Mouse (Mus musculus): ENCODE data around the gene Mybph. TPM values are rescaled to one million over a fixed set of nuclear protein-coding genes. Genes with fewer than 3 reads are reported as not detected.

Gene Mybph
- polyA plus RNA-seq, 1 experiment, result 0.18 TPM

- 94% methylated on average over 5 of the region's 5 CpGs for WGBS
- Histone ChIP-seq H3K4me1 (ENCODE audit: control insufficient read depth, insufficient read depth, low read length) (peaks cover 16% of the 10 kb centered on the region), H3K27ac (ENCODE audit: insufficient read depth, low read length) (no peak overlapping the region)
Measured at GRCm38 (mm10) chr1:134188217-134188616, 5.0 kb upstream of the Mybph start.

GRCm38 (mm10) chr1:134188989-134189729, 4.1 kb upstream of the Mybph start:
- H3K4me1 ChIP-seq (ENCODE audit: control insufficient read depth, insufficient read depth, low read length), result peaks cover 23% of the 10 kb centered on the region
- H3K27me3 ChIP-seq (ENCODE audit: control insufficient read depth, insufficient read depth, low read length), result no peaks in the 10 kb centered on the region
- no peak overlapping the region for H3K4me3 ChIP-seq (replicated peaks; ENCODE audit: insufficient read depth, low read depth, low read length)
- peak in 1 of 2 experiments; percentile 46 for DNase-seq
- H3K27ac ChIP-seq (ENCODE audit: insufficient read depth, low read length), result no peak overlapping the region
- TF ChIP-seq CTCF (IDR thresholded peaks at IDR 0.05; ENCODE audit: borderline replicate concordance, insufficient read depth, low read depth, low read length) (peak; percentile 28; the same call in 1 of the 2 replicates), POLR2A (IDR thresholded peaks at IDR 0.05; ENCODE audit: borderline replicate concordance, insufficient read depth, low read length) (no peak)
- 15% methylated on average over 12 of the region's 12 CpGs for whole genome bisulfite sequencing

More at GRCm38 (mm10) chr1:134188217-134188616, 5.0 kb upstream of the Mybph start:
- peak in 1 of 2 experiments; percentile 18 for DNase-seq
- TF ChIP-seq POLR2A (IDR thresholded peaks at IDR 0.05; ENCODE audit: borderline replicate concordance, insufficient read depth, low read length), result no peak
- TF ChIP-seq CTCF (IDR thresholded peaks at IDR 0.05; ENCODE audit: borderline replicate concordance, insufficient read depth, low read depth, low read length), result no peak
- no peaks in the 10 kb centered on the region for H3K27me3 ChIP-seq (ENCODE audit: control insufficient read depth, insufficient read depth, low read length)
- H3K4me3 ChIP-seq (replicated peaks; ENCODE audit: insufficient read depth, low read depth, low read length), result no peak overlapping the region

- peak in 1 of 2 experiments; percentile 14 for DNase-seq
Measured at GRCm38 (mm10) chr1:134191192-134191591, 2.1 kb upstream of the Mybph start.

GRCm38 (mm10) chr1:134192024-134192423, 1.2 kb upstream of the Mybph start:
- H3K4me3 ChIP-seq (replicated peaks; ENCODE audit: insufficient read depth, low read depth, low read length), result no peak overlapping the region
- TF ChIP-seq POLR2A (IDR thresholded peaks at IDR 0.05; ENCODE audit: borderline replicate concordance, insufficient read depth, low read length) (no peak), CTCF (IDR thresholded peaks at IDR 0.05; ENCODE audit: borderline replicate concordance, insufficient read depth, low read depth, low read length) (no peak)
- 74% methylated on average over 4 of the region's 4 CpGs for WGBS
- H3K27ac ChIP-seq (ENCODE audit: insufficient read depth, low read length), result no peak overlapping the region
- H3K27me3 ChIP-seq (ENCODE audit: control insufficient read depth, insufficient read depth, low read length), result no peaks in the 10 kb centered on the region
- peaks cover 42% of the 10 kb centered on the region for H3K4me1 ChIP-seq (ENCODE audit: control insufficient read depth, insufficient read depth, low read length)
- DNase-seq, result peak in 1 of 2 experiments; percentile 12

More at GRCm38 (mm10) chr1:134191192-134191591, 2.1 kb upstream of the Mybph start:
- Histone ChIP-seq H3K27me3 (ENCODE audit: control insufficient read depth, insufficient read depth, low read length) (no peaks in the 10 kb centered on the region), H3K27ac (ENCODE audit: insufficient read depth, low read length) (no peak overlapping the region), H3K4me3 (replicated peaks; ENCODE audit: insufficient read depth, low read depth, low read length) (no peak overlapping the region), H3K4me1 (ENCODE audit: control insufficient read depth, insufficient read depth, low read length) (peaks cover 41% of the 10 kb centered on the region)
- whole genome bisulfite sequencing, result 78% methylated on average over 5 of the region's 5 CpGs
- TF ChIP-seq POLR2A (IDR thresholded peaks at IDR 0.05; ENCODE audit: borderline replicate concordance, insufficient read depth, low read length) (no peak), CTCF (IDR thresholded peaks at IDR 0.05; ENCODE audit: borderline replicate concordance, insufficient read depth, low read depth, low read length) (no peak)

GRCm38 (mm10) chr1:134193674-134194197, 488 bp downstream of the Mybph start:
- no peak for TF ChIP-seq CTCF (IDR thresholded peaks at IDR 0.05; ENCODE audit: borderline replicate concordance, insufficient read depth, low read depth, low read length)
- no peak for TF ChIP-seq POLR2A (IDR thresholded peaks at IDR 0.05; ENCODE audit: borderline replicate concordance, insufficient read depth, low read length)
- Histone ChIP-seq H3K4me1 (ENCODE audit: control insufficient read depth, insufficient read depth, low read length) (peaks cover 45% of the 10 kb centered on the region), H3K27ac (ENCODE audit: insufficient read depth, low read length) (no peak overlapping the region), H3K27me3 (ENCODE audit: control insufficient read depth, insufficient read depth, low read length) (no peaks in the 10 kb centered on the region), H3K4me3 (replicated peaks; ENCODE audit: insufficient read depth, low read depth, low read length) (no peak overlapping the region)
- WGBS, result 77% methylated on average over 7 of the region's 7 CpGs
- DNase-seq, result peak in 1 of 2 experiments; percentile 39

- H3K27ac ChIP-seq (ENCODE audit: insufficient read depth, low read length), result no peak overlapping the region
- WGBS, result 71% methylated on average over 16 of the region's 16 CpGs
- TF ChIP-seq POLR2A (IDR thresholded peaks at IDR 0.05; ENCODE audit: borderline replicate concordance, insufficient read depth, low read length), result no peak
- no peak for TF ChIP-seq CTCF (IDR thresholded peaks at IDR 0.05; ENCODE audit: borderline replicate concordance, insufficient read depth, low read depth, low read length)
- DNase-seq, result peak in 1 of 2 experiments; percentile 35
- peaks cover 38% of the 10 kb centered on the region for H3K4me1 ChIP-seq (ENCODE audit: control insufficient read depth, insufficient read depth, low read length)
- H3K4me3 ChIP-seq (replicated peaks; ENCODE audit: insufficient read depth, low read depth, low read length), result no peak overlapping the region
- no peaks in the 10 kb centered on the region for H3K27me3 ChIP-seq (ENCODE audit: control insufficient read depth, insufficient read depth, low read length)
Measured at GRCm38 (mm10) chr1:134194298-134195022, 1.2 kb downstream of the Mybph start.

DNA sequence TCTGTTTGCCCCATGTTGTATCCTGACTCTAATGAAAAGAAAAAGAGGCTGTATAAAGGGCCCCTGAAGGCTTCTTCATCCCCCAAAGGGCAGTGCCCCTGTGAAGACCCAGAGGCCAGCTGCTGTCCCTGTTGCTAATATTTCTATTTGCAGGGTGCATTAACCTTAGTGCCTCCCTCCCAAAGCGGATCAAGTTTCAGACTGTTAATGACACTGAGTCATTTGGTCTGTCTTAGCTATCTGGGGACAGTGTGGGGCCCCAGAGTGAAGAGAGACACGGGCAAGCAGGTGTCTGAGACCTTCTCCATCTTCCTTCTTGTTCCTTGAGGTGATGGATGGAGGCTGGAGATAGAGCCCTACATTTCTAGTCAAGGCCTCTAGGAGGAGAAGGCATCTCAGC, 1.9 kb downstream of the Mybph start:
- no peak for TF ChIP-seq CTCF (IDR thresholded peaks at IDR 0.05; ENCODE audit: borderline replicate concordance, insufficient read depth, low read depth, low read length)
- no peak for TF ChIP-seq POLR2A (IDR thresholded peaks at IDR 0.05; ENCODE audit: borderline replicate concordance, insufficient read depth, low read length)
- 76% methylated on average over 2 of the region's 2 CpGs for WGBS
- no peak overlapping the region for H3K4me3 ChIP-seq (replicated peaks; ENCODE audit: insufficient read depth, low read depth, low read length)
- peaks cover 34% of the 10 kb centered on the region for H3K4me1 ChIP-seq (ENCODE audit: control insufficient read depth, insufficient read depth, low read length)
- peak; percentile 17 to 25 for DNase-seq
- no peak overlapping the region; the same call in 1 of the 2 replicates for H3K27ac ChIP-seq (ENCODE audit: insufficient read depth, low read length)
- H3K27me3 ChIP-seq (ENCODE audit: control insufficient read depth, insufficient read depth, low read length), result no peaks in the 10 kb centered on the region
